In genomic region chr15:82209295-82210050, GRCm38 (mm10) we compare ENCODE assay signal across 25 mouse cellular contexts. TPM values are rescaled to one million over a fixed set of nuclear protein-coding genes. Genes with fewer than 3 reads are reported as not detected.
DNase-seq lines count a peak whose midpoint lies in the region; ATAC-seq and TF ChIP-seq lines count a peak whose summit lies in the region.
"Had no signal": no experiment of that assay in that cellular context is flagged by ENCODE, and none has a peak within 500 bp of the region (broad histone marks: within the 10 kb centered on the region; RNA-seq: fewer than 3 reads in every experiment).

No protein-coding gene starts in this region.

- peak overlapping the region; percentile 92 for H3K4me3 ChIP-seq in cerebellum, adult 2 months (replicated peaks; ENCODE audit: insufficient read depth, low read depth, low read length)
- peak overlapping the region; percentile 74 to 98 (median 93) for H3K4me3 ChIP-seq in CH12.LX (replicated peaks in 1 of 3; ENCODE audit: low read depth in 2 of 3, low read length in 2 of 3, poor library complexity in 1 of 3)
- no peak overlapping the region for H3K4me3 ChIP-seq in forebrain, embryonic 15.5 days
- H3K4me3 ChIP-seq: embryonic facial prominence, embryonic 15.5 days; erythroblast, embryonic 14.5 days; forebrain, embryonic 10.5 days; heart, embryonic 10.5 days; heart, embryonic 15.5 days had no signal

- in situ Hi-C loops in CH12.LX (cut with MboI; ENCODE audit: low pct_ligation_motif_present, low pct_unique_long_range_greater_than_20kb, low sequenced_read_pairs): loop anchor here (10.0 kb wide), 1 partner anchor 65 kb away; the partner anchor contains the start of gene Srebf2

- no peak for TF ChIP-seq POLR2A in cerebellum, adult 2 months (IDR thresholded peaks at IDR 0.05; ENCODE audit: borderline replicate concordance, insufficient read depth, low read length)
- no peak; the same call in 1 of the 2 replicates for TF ChIP-seq POLR2A in CH12.LX (IDR thresholded peaks at IDR 0.05; ENCODE audit: low read depth, low read length)

- H3K36me3 ChIP-seq in CH12.LX (replicated peaks in 1 of 2; ENCODE audit: control insufficient read depth in 1 of 2, insufficient read depth in 1 of 2, low read length in 1 of 2): peaks cover 40 to 58% of the 10 kb centered on the region in 2 experiments
- peaks cover 6% of the 10 kb centered on the region; the same call in 1 of the 2 replicates for H3K36me3 ChIP-seq in forebrain, embryonic 15.5 days
- H3K36me3 ChIP-seq: embryonic facial prominence, embryonic 15.5 days had no signal

- dilution Hi-C loops in CH12.LX (cut with MboI; ENCODE audit: extremely low pct_ligation_motif_present, extremely low pct_unique_long_range_greater_than_20kb, low sequenced_read_pairs): no loop called here

- 43% methylated on average over 13 of the region's 13 CpGs for WGBS in cerebellum, adult 2 months
- WGBS in forebrain, embryonic 15.5 days: 80% methylated on average over 13 of the region's 13 CpGs

- peaks cover 51% of the 10 kb centered on the region for H3K4me1 ChIP-seq in cerebellum, adult 2 months (ENCODE audit: control insufficient read depth, insufficient read depth, low read length)
- peaks cover 14 to 45% of the 10 kb centered on the region in 2 experiments; a peak in 3 of 4 replicates for H3K4me1 ChIP-seq in CH12.LX (ENCODE audit: control insufficient read depth in 1 of 2, insufficient read depth in 2 of 2)
- peaks cover 46% of the 10 kb centered on the region for H3K4me1 ChIP-seq in forebrain, embryonic 15.5 days

- ATAC-seq in cerebellum, adult (ENCODE audit: insufficient number of reproducible peaks, low FRiP score, low TSS enrichment): no peak
- no peak for ATAC-seq in forebrain, embryonic 15.5 days (replicated peaks)
- ATAC-seq: forebrain, embryonic 14.5 days; intestine, embryonic 16.5 days had no signal

- TF ChIP-seq EP300 in CH12.LX (IDR thresholded peaks at IDR 0.05; ENCODE audit: low read length): no peak

- H3K27ac ChIP-seq in cerebellum, adult 2 months (ENCODE audit: insufficient read depth, low read length): peak overlapping the region; percentile 61
- peak overlapping the region; percentile 25 for H3K27ac ChIP-seq in CH12.LX (ENCODE audit: insufficient read depth, low read depth)
- no peak overlapping the region for H3K27ac ChIP-seq in forebrain, embryonic 15.5 days (replicated peaks)
- H3K27ac ChIP-seq: embryonic facial prominence, embryonic 15.5 days; forebrain, embryonic 10.5 days; heart, embryonic 10.5 days; heart, embryonic 15.5 days; hindbrain, embryonic 14.5 days had no signal

- H3K27me3 ChIP-seq in cerebellum, adult 2 months (ENCODE audit: control insufficient read depth, insufficient read depth, low read length): no peaks in the 10 kb centered on the region
- no peaks in the 10 kb centered on the region for H3K27me3 ChIP-seq in CH12.LX (replicated peaks)
- peaks cover 69% of the 10 kb centered on the region for H3K27me3 ChIP-seq in forebrain, embryonic 15.5 days

- H3K4me2 ChIP-seq in CH12.LX (ENCODE audit: insufficient read depth, low read depth, poor library complexity, severe bottlenecking): peak overlapping the region; percentile 88
- H3K4me2 ChIP-seq in forebrain, embryonic 15.5 days (replicated peaks): no peak overlapping the region
- H3K4me2 ChIP-seq: embryonic facial prominence, embryonic 15.5 days; heart, embryonic 15.5 days; hindbrain, embryonic 14.5 days had no signal

- H3K79me2 ChIP-seq in CH12.LX (replicated peaks; ENCODE audit: control insufficient read depth, extremely low read depth, insufficient read depth, poor library complexity, severe bottlenecking): peaks cover 59% of the 10 kb centered on the region

- H3K9ac ChIP-seq in CH12.LX (ENCODE audit: insufficient read depth, low read depth): peak overlapping the region; percentile 82
- no peak overlapping the region for H3K9ac ChIP-seq in forebrain, embryonic 15.5 days (replicated peaks)
- H3K9ac ChIP-seq: embryonic facial prominence, embryonic 15.5 days; heart, embryonic 15.5 days; hindbrain, embryonic 14.5 days had no signal

- TF ChIP-seq CTCF in cerebellum, adult 2 months (IDR thresholded peaks at IDR 0.05; ENCODE audit: borderline replicate concordance, insufficient read depth, low read depth, low read length): no peak
- no peak for TF ChIP-seq CTCF in CH12.LX (conservative IDR thresholded peaks at IDR 0.05 in 1 of 2, IDR thresholded peaks at IDR 0.05 in 1 of 2; ENCODE audit: low read depth in 2 of 2, low read length in 2 of 2)

- peak; percentile 62 for DNase-seq in cerebellum, adult 2 months
- DNase-seq in CH12.LX (ENCODE audit: extremely low read depth): no peak
- DNase-seq in cerebellum, adult 9-10 months: peak; percentile 75
- peak; percentile 56 to 72 for DNase-seq in cerebellum, postnatal 25 days
- no peak for DNase-seq in kidney, postnatal 4 days
- DNase-seq: adrenal gland, adult 2 months; adrenal gland, postnatal 25 days; embryo, embryonic 11 days; gastrocnemius, postnatal 10 days; heart, adult 18-20 months; heart, postnatal 14 days; kidney, adult 8-10 months had no signal

- H3K9me3 ChIP-seq in CH12.LX (replicated peaks; ENCODE audit: low read length): peaks cover 9% of the 10 kb centered on the region
- H3K9me3 ChIP-seq in forebrain, embryonic 15.5 days: no peaks in the 10 kb centered on the region
- H3K9me3 ChIP-seq: embryonic facial prominence, embryonic 15.5 days; forebrain, embryonic 10.5 days; heart, embryonic 10.5 days; heart, embryonic 15.5 days had no signal

- TF ChIP-seq RAD21 in CH12.LX (IDR thresholded peaks at IDR 0.05; ENCODE audit: low read depth, low read length): no peak

TF ChIP-seq in CH12.LX, 34 proteins besides CTCF, POLR2A, EP300 and RAD21:
- TF ChIP-seq ZKSCAN1 (IDR thresholded peaks at IDR 0.05; ENCODE audit: borderline replicate concordance, low read depth, low read length) (no peak), JUND (conservative IDR thresholded peaks at IDR 0.05; ENCODE audit: low read depth, low read length) (no peak), ELF1 (IDR thresholded peaks at IDR 0.05; ENCODE audit: low read depth, low read length) (0 out of 2 replicates have a peak, but pooled peaks have one; percentile 17), MYC (IDR thresholded peaks at IDR 0.05; ENCODE audit: low read depth, low read length) (no peak), GABPA (IDR thresholded peaks at IDR 0.05; ENCODE audit: insufficient replicate concordance, low read depth, low read length) (no peak), CHD2 (IDR thresholded peaks at IDR 0.05; ENCODE audit: low read length) (peak; percentile 39; the same call in 1 of the 2 replicates), POLR2AphosphoS2 (IDR thresholded peaks at IDR 0.05; ENCODE audit: low read depth, low read length) (no peak; the same call in 1 of the 2 replicates), SIN3A (IDR thresholded peaks at IDR 0.05; ENCODE audit: low read length) (no peak), NELFE (IDR thresholded peaks at IDR 0.05; ENCODE audit: low read depth, low read length) (no peak), MEF2A (IDR thresholded peaks at IDR 0.05; ENCODE audit: borderline replicate concordance, low read depth, low read length) (no peak), ZNF384 (IDR thresholded peaks at IDR 0.05; ENCODE audit: low read depth, low read length) (no peak), KAT2A (IDR thresholded peaks at IDR 0.05; ENCODE audit: insufficient replicate concordance, low read length) (no peak), UBTF (IDR thresholded peaks at IDR 0.05; ENCODE audit: low read depth, low read length) (no peak), SMC3 (IDR thresholded peaks at IDR 0.05; ENCODE audit: low read depth, low read length) (no peak), USF1 (IDR thresholded peaks at IDR 0.05; ENCODE audit: low read depth, low read length) (no peak), BHLHE40 (IDR thresholded peaks at IDR 0.05; ENCODE audit: low read depth, low read length) (no peak)

RNA-seq across cellular contexts. Expression of gene Shisa8, which starts 3.1 kb away (rescaled TPM):
- polyA plus RNA-seq in cerebellum, adult 2 months (2012; rRNA removed): 65.4 and 69.9 TPM in 2 replicates
- total RNA-seq in CH12.LX (2012; rRNA removed): 152 and 159 TPM in 2 replicates
- 94.6 and 103 TPM in 2 replicates for total RNA-seq in CH12.LX (2014; rRNA removed)
- 64.2 and 83.4 TPM in 2 replicates for polyA plus RNA-seq in CH12.LX (2012; ENCODE audit: insufficient read length, low read depth)
- 0.27 and 0.69 TPM in 2 replicates for polyA plus RNA-seq in forebrain, embryonic 15.5 days (2015; fragmentation: Nextera tagmentation; extraction: Ambion mirVana)
- total RNA-seq: gastrocnemius, postnatal 10 days had no signal

RNA-seq across cellular contexts. Expression of gene Tnfrsf13c, which starts 14.7 kb away (rescaled TPM):
- polyA plus RNA-seq in cerebellum, adult 2 months (2012; rRNA removed): 0.89 and 0.93 TPM in 2 replicates
- 287 and 334 TPM in 2 replicates for total RNA-seq in CH12.LX (2012; rRNA removed)
- total RNA-seq in CH12.LX (2014; rRNA removed): 188 and 204 TPM in 2 replicates
- polyA plus RNA-seq in CH12.LX (2012; ENCODE audit: insufficient read length, low read depth): 219 and 257 TPM in 2 replicates
- 0.11 and 0.37 TPM in 2 replicates for polyA plus RNA-seq in forebrain, embryonic 15.5 days (2015; fragmentation: Nextera tagmentation; extraction: Ambion mirVana)
- total RNA-seq: adrenal gland, adult 2 months had no signal
- polyA plus RNA-seq: forebrain, embryonic 10.5 days; heart, embryonic 15.5 days had no signal

RNA-seq across cellular contexts. Expression of gene Cenpm, which starts 35.1 kb away (rescaled TPM):
- polyA plus RNA-seq in cerebellum, adult 2 months (2012; rRNA removed): 3.2 and 3.6 TPM in 2 replicates
- total RNA-seq in CH12.LX (2012; rRNA removed) (31.5 and 34.2 TPM in 2 replicates), CH12.LX (2014; rRNA removed) (17.1 and 22.8 TPM in 2 replicates)
- polyA plus RNA-seq in CH12.LX (2012; ENCODE audit: insufficient read length, low read depth): 39.6 and 44.0 TPM in 2 replicates
- 38.9 and 45.6 TPM in 2 replicates for polyA plus RNA-seq in forebrain, embryonic 15.5 days (2015; fragmentation: Nextera tagmentation; extraction: Ambion mirVana)

RNA-seq across cellular contexts. Expression of gene 1500009C09Rik, which starts 42.7 kb away (rescaled TPM):
- polyA plus RNA-seq in cerebellum, adult 2 months (2012; rRNA removed): 195 and 218 TPM in 2 replicates
- not detected in 2 replicates for total RNA-seq in CH12.LX (2012; rRNA removed)
- not detected in 2 replicates for total RNA-seq in CH12.LX (2014; rRNA removed)
- polyA plus RNA-seq in CH12.LX (2012; ENCODE audit: insufficient read length, low read depth): not detected in 2 replicates
- polyA plus RNA-seq in forebrain, embryonic 15.5 days (2015; fragmentation: Nextera tagmentation; extraction: Ambion mirVana): 13.5 and 14.7 TPM in 2 replicates
- total RNA-seq: adrenal gland, postnatal 25 days; common myeloid progenitor, adult 5-6 weeks; gastrocnemius, postnatal 10 days; gastrocnemius, postnatal 4 days; heart, adult 18-20 months; heart, postnatal 14 days; hematopoietic stem cell, adult 5-6 weeks had no signal
- polyA plus RNA-seq: embryonic facial prominence, embryonic 15.5 days; erythroblast, embryonic 14.5 days; forebrain, embryonic 10.5 days; heart, embryonic 10.5 days; heart, embryonic 15.5 days; intestine, embryonic 16.5 days had no signal

Comparison
In these comparisons a context has a peak if more than half of its experiments do, and no peak if none do; other contexts are left out.
1. DNase-seq: peak in cerebellum, adult 2 months (2 of 2), cerebellum, adult 9-10 months (single experiment) and cerebellum, postnatal 25 days (2 of 2); none in CH12.LX (single experiment) and kidney, postnatal 4 days (0 of 2).
2. RNA of gene Shisa8, which starts 3.1 kb away (polyA plus RNA-seq): 64.2 to 83.4 TPM in CH12.LX and 65.4 to 69.9 TPM in cerebellum, adult 2 months; 0.27 to 0.69 TPM in forebrain, embryonic 15.5 days; every median in the first group is over 10 times any median in the second.
3. RNA of gene Tnfrsf13c, which starts 14.7 kb away (polyA plus RNA-seq): 219 to 257 TPM in CH12.LX; 0.89 to 0.93 TPM in cerebellum, adult 2 months and 0.11 to 0.37 TPM in forebrain, embryonic 15.5 days; every median in the first group is over 100 times any median in the second.